Mouse (Mus musculus) forebrain, postnatal 0 days (tissue): ENCODE measurements around the gene Hpse2. TPM values are rescaled to one million over a fixed set of nuclear protein-coding genes. Genes with fewer than 3 reads are reported as not detected.

Experiments
- ATAC-seq: fragments of 200-750 bp; cut with Nextera tagmentation; 2 replicates; pipeline ENCODE4 v1.8.0; 2017; ENCODE audit warnings: mild to moderate bottlenecking, moderate library complexity
- DNase-seq: peaks from one replicate; pipeline ENCODE4 v3.0.0-alpha.2; 2015
- H3K27ac ChIP-seq: fragments of 300-500 bp; sonication (generic); 2 replicates; pipeline ENCODE4 v1.5.1; 2014; ENCODE audit warnings: low read depth, mild to moderate bottlenecking, antibody characterized with exemption, low read length, moderate library complexity, mixed read lengths
- H3K27me3 ChIP-seq: fragments of 300-500 bp; sonication (generic); 2 replicates; pipeline ENCODE4 v1.6.1; 2014; ENCODE audit warnings: mild to moderate bottlenecking, low read length, mixed read lengths; ENCODE audit not compliant: insufficient read depth
- H3K36me3 ChIP-seq: fragments of 300-500 bp; sonication (generic); 2 replicates; pipeline ENCODE4 v1.6.1; 2014; ENCODE audit warnings: mild to moderate bottlenecking, moderate library complexity; ENCODE audit not compliant: insufficient read depth
- H3K4me1 ChIP-seq: fragments of 300-500 bp; sonication (generic); 2 replicates; pipeline ENCODE4 v1.6.1; 2014; ENCODE audit warnings: antibody characterized with exemption; ENCODE audit not compliant: insufficient read depth
- H3K4me2 ChIP-seq: fragments of 300-500 bp; sonication (generic); 2 replicates; pipeline ENCODE4 v1.6.1; 2014; ENCODE audit warnings: low read depth, mild to moderate bottlenecking, moderate library complexity
- H3K4me3 ChIP-seq: fragments of 300-500 bp; sonication (generic); 2 replicates; pipeline ENCODE4 v1.5.1; 2014; ENCODE audit warnings: low read depth, low read length, mixed read lengths
- H3K9ac ChIP-seq: fragments of 300-500 bp; sonication (generic); 2 replicates; pipeline ENCODE4 v1.6.1; 2014; ENCODE audit warnings: mild to moderate bottlenecking
- H3K9me3 ChIP-seq: fragments of 300-500 bp; sonication (generic); 2 replicates; pipeline ENCODE4 v1.6.1; 2016; ENCODE audit warnings: low read length
- CTCF ChIP-seq: sonication (generic); IDR thresholded peaks from 2 replicates; pipeline ENCODE4 v1.5.1; 2016; ENCODE audit warnings: antibody characterized with exemption, control low read depth, low read depth
- WGBS: fragments of 180-500 bp; shearing (Covaris S2); extraction: QIAGEN DNeasy Blood & Tissue Kit; methylation state at CpG from one replicate; pipeline ENCODE4 v1.1.7; 2014; 5-methylcytosine and 5-hydroxymethylcytosine counted together
- polyA plus RNA-seq: library from polyadenylated mRNA; unstranded; fragments of >200 nt; fragmentation: Nextera tagmentation; extraction: Ambion mirVana; gene quantifications from 2 replicates; pipeline ENCODE4 v1.2.1, GENCODE M21; 2015
- total RNA-seq: library from RNA; depleted of rRNA; stranded (reverse); fragments of >200 nt; gene quantifications from 2 replicates; pipeline ENCODE4 v1.2.3, GENCODE M21; 2014

The Hpse2 gene
- total and polyA plus RNA-seq, 2 experiments from 2014 or later = 0.34 to 0.57 TPM

- Histone ChIP-seq H3K36me3 (no peaks in the 10 kb centered on the region), H3K4me2 (no peak overlapping the region), H3K4me1 (no peaks in the 10 kb centered on the region), H3K27ac (no peak overlapping the region), H3K9ac (no peak overlapping the region), H3K4me3 (no peak overlapping the region), H3K27me3 (no peaks in the 10 kb centered on the region), H3K9me3 (no peaks in the 10 kb centered on the region)
- ATAC-seq (no peak), DNase-seq (no peak)
- 91% methylated on average over 2 of the region's 2 CpGs for WGBS
- TF ChIP-seq CTCF = no peak
Observed at GRCm38 (mm10) chr19:42832251-42832650, 555.9 kb downstream of the Hpse2 start.

- Histone ChIP-seq H3K9ac (no peak overlapping the region), H3K36me3 (no peaks in the 10 kb centered on the region), H3K4me3 (no peak overlapping the region), H3K9me3 (no peaks in the 10 kb centered on the region), H3K27me3 (no peaks in the 10 kb centered on the region), H3K27ac (no peak overlapping the region), H3K4me1 (no peaks in the 10 kb centered on the region), H3K4me2 (no peak overlapping the region)
- TF ChIP-seq CTCF = no peak
- DNase-seq (no peak), ATAC-seq (no peak)
- WGBS = 68% methylated on average over 4 of the region's 4 CpGs
Observed at GRCm38 (mm10) chr19:42829196-42829595, 559.0 kb downstream of the Hpse2 start.

- DNase-seq (no peak), ATAC-seq (no peak)
- H3K9me3 ChIP-seq = no peaks in the 10 kb centered on the region
- 95% methylated on average over 3 of the region's 3 CpGs for WGBS
- H3K4me2 ChIP-seq = no peak overlapping the region
- H3K27ac ChIP-seq = no peak overlapping the region
- TF ChIP-seq CTCF = no peak
- H3K4me1 ChIP-seq = no peaks in the 10 kb centered on the region
- H3K4me3 ChIP-seq = no peak overlapping the region
- H3K9ac ChIP-seq = no peak overlapping the region
- no peaks in the 10 kb centered on the region for H3K36me3 ChIP-seq
- H3K27me3 ChIP-seq = no peaks in the 10 kb centered on the region
Observed at GRCm38 (mm10) chr19:42827843-42828242, 560.3 kb downstream of the Hpse2 start.

GRCm38 (mm10) chr19:42820109-42820508 lies 568.0 kb downstream of the Hpse2 start:
- no peak for ATAC-seq
- H3K27ac ChIP-seq = no peak overlapping the region
- H3K4me2 ChIP-seq = no peak overlapping the region
- H3K4me3 ChIP-seq = no peak overlapping the region
- H3K9ac ChIP-seq = no peak overlapping the region
- DNase-seq = no peak
- 92% methylated on average over 5 of the region's 5 CpGs for WGBS
- H3K27me3 ChIP-seq = no peaks in the 10 kb centered on the region
- no peaks in the 10 kb centered on the region for H3K36me3 ChIP-seq
- no peaks in the 10 kb centered on the region for H3K9me3 ChIP-seq
- no peaks in the 10 kb centered on the region for H3K4me1 ChIP-seq
- no peak for TF ChIP-seq CTCF

- TF ChIP-seq CTCF = no peak
- 57% methylated on average over 2 of the region's 2 CpGs for WGBS
Observed at GRCm38 (mm10) chr19:42817761-42818160, 570.4 kb downstream of the Hpse2 start.

GRCm38 (mm10) chr19:42816261-42816660 lies 571.9 kb downstream of the Hpse2 start:
- DNase-seq (no peak), ATAC-seq (no peak)
- no peaks in the 10 kb centered on the region for H3K27me3 ChIP-seq
- no peak for TF ChIP-seq CTCF
- no peaks in the 10 kb centered on the region for H3K36me3 ChIP-seq
- H3K9ac ChIP-seq = no peak overlapping the region
- WGBS = 84% methylated on average over 2 of the region's 2 CpGs
- no peaks in the 10 kb centered on the region for H3K9me3 ChIP-seq
- H3K4me3 ChIP-seq = no peak overlapping the region
- H3K27ac ChIP-seq = no peak overlapping the region
- no peak overlapping the region for H3K4me2 ChIP-seq
- no peaks in the 10 kb centered on the region for H3K4me1 ChIP-seq

More at GRCm38 (mm10) chr19:42817761-42818160, 570.4 kb downstream of the Hpse2 start:
- no peaks in the 10 kb centered on the region for H3K9me3 ChIP-seq
- peak; percentile 64 for DNase-seq
- H3K36me3 ChIP-seq = no peaks in the 10 kb centered on the region
- H3K27me3 ChIP-seq = no peaks in the 10 kb centered on the region
- ATAC-seq = peak; percentile 78
- H3K4me1 ChIP-seq = no peaks in the 10 kb centered on the region
- H3K27ac ChIP-seq = no peak overlapping the region
- H3K4me3 ChIP-seq = no peak overlapping the region
- H3K4me2 ChIP-seq = no peak overlapping the region
- H3K9ac ChIP-seq = no peak overlapping the region

DNA sequence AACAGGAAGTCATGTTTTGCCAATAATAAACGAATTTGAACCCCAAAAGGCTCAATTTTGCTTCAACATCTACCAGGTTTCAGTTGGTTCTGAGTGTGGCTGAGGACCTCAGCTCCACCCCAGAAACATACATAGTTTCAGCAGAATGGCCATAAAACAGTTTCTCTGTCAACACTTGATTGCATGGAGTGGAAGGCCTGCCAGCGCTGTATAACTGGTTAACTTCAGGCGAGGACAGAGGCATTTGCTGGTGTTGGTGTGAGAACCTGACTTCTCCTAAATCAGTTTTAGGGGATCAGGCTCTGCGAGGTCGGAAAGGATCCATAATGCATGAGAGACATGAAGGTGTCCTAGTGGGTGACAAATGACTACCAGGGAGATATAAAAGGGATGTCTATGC lies 578.0 kb downstream of the Hpse2 start:
- no peak for TF ChIP-seq CTCF
- 83% methylated on average over 5 of the region's 5 CpGs for WGBS
- H3K4me3 ChIP-seq = no peak overlapping the region

GRCm38 (mm10) chr19:42809491-42809890 lies 578.7 kb downstream of the Hpse2 start:
- no peak for ATAC-seq
- Histone ChIP-seq H3K4me2 (no peak overlapping the region), H3K36me3 (no peaks in the 10 kb centered on the region), H3K4me1 (no peaks in the 10 kb centered on the region), H3K9ac (no peak overlapping the region), H3K4me3 (no peak overlapping the region), H3K9me3 (no peaks in the 10 kb centered on the region), H3K27ac (no peak overlapping the region), H3K27me3 (no peaks in the 10 kb centered on the region)
- no peak for TF ChIP-seq CTCF
- no peak for DNase-seq
- WGBS = 92% methylated on average over 10 of the region's 10 CpGs

More for the DNA sequence above, 578.0 kb downstream of the Hpse2 start:
- no peaks in the 10 kb centered on the region for H3K4me1 ChIP-seq
- no peak overlapping the region for H3K9ac ChIP-seq
- H3K27ac ChIP-seq = no peak overlapping the region
- H3K4me2 ChIP-seq = no peak overlapping the region
- ATAC-seq (no peak), DNase-seq (no peak)
- H3K9me3 ChIP-seq = no peaks in the 10 kb centered on the region
- H3K27me3 ChIP-seq = no peaks in the 10 kb centered on the region
- H3K36me3 ChIP-seq = no peaks in the 10 kb centered on the region
